Mouse (Mus musculus) erythroblast, embryonic 14.5 days (primary cell): Measurements from ENCODE around the gene Elp4.

Experiments
- GATA1 ChIP-seq: IDR thresholded peaks from 2 replicates; pipeline ENCODE4 v1.6.1; 2012; ENCODE audit warnings: low read length, inconsistent platforms, mixed read lengths
- TAL1 ChIP-seq: IDR thresholded peaks from 3 replicates; pipeline ENCODE4 v1.6.1; 2012; ENCODE audit warnings: low read length, inconsistent platforms, mixed read lengths

- TF ChIP-seq GATA1, result no peak
- TF ChIP-seq TAL1, result no peak
Measured at GRCm38 (mm10) chr2:105709126-105709525, 195.2 kb downstream of the Elp4 start.
